Mouse (Mus musculus): Measurements from ENCODE around the gene A930009A15Rik.

A930009A15Rik gene

GRCm38 (mm10) chr10:115569712-115570491 lies at the start of gene A930009A15Rik:
Gene A930009A15Rik (plus strand): TSS chr10:115569986.
- no peak for DNase-seq (ENCODE audit: low read depth, low spot score)

- DNase-seq (ENCODE audit: low read depth, low spot score) = peak; percentile 44
These were observed 49.3 kb upstream of the A930009A15Rik start for GRCm38 (mm10) chr10:115520200-115521080.

GRCm38 (mm10) chr10:115521081-115521451 lies 48.7 kb upstream of the A930009A15Rik start:
- DNase-seq (ENCODE audit: low read depth, low spot score) = peak; percentile 26

GRCm38 (mm10) chr10:115528892-115529291 lies 40.9 kb upstream of the A930009A15Rik start:
- DNase-seq (ENCODE audit: low read depth, low spot score) = no peak

- no peak for DNase-seq (ENCODE audit: low read depth, low spot score)
These were observed 40.0 kb upstream of the A930009A15Rik start for GRCm38 (mm10) chr10:115529768-115530167.

GRCm38 (mm10) chr10:115530746-115531145 lies 39.0 kb upstream of the A930009A15Rik start:
- DNase-seq (ENCODE audit: low read depth, low spot score) = no peak

GRCm38 (mm10) chr10:115542917-115543316 lies 26.9 kb upstream of the A930009A15Rik start:
- no peak for DNase-seq (ENCODE audit: low read depth, low spot score)

GRCm38 (mm10) chr10:115550253-115550652 lies 19.5 kb upstream of the A930009A15Rik start:
- no peak for DNase-seq (ENCODE audit: low read depth, low spot score)

- DNase-seq (ENCODE audit: low read depth, low spot score) = no peak
These were observed 18.7 kb upstream of the A930009A15Rik start for GRCm38 (mm10) chr10:115551069-115551468.

GRCm38 (mm10) chr10:115553352-115554113 lies 16.3 kb upstream of the A930009A15Rik start:
- DNase-seq (ENCODE audit: low read depth, low spot score) = no peak

- DNase-seq (ENCODE audit: low read depth, low spot score) = no peak
These were observed 14.5 kb upstream of the A930009A15Rik start for GRCm38 (mm10) chr10:115555191-115555765.

GRCm38 (mm10) chr10:115556738-115557242 lies 13.0 kb upstream of the A930009A15Rik start:
- no peak for DNase-seq (ENCODE audit: low read depth, low spot score)

- DNase-seq (ENCODE audit: low read depth, low spot score) = no peak
These were observed 8.5 kb upstream of the A930009A15Rik start for GRCm38 (mm10) chr10:115561136-115561880.

- no peak for DNase-seq (ENCODE audit: low read depth, low spot score)
These were observed 6.7 kb upstream of the A930009A15Rik start for GRCm38 (mm10) chr10:115562911-115563686.

- DNase-seq (ENCODE audit: low read depth, low spot score) = no peak
These were observed 5.8 kb upstream of the A930009A15Rik start for GRCm38 (mm10) chr10:115563961-115564360.

- DNase-seq (ENCODE audit: low read depth, low spot score) = no peak
These were observed 791 bp downstream of the A930009A15Rik start for GRCm38 (mm10) chr10:115570577-115570976.

- peak; percentile 72 for DNase-seq (ENCODE audit: low read depth, low spot score)
These were observed 1.5 kb downstream of the A930009A15Rik start for GRCm38 (mm10) chr10:115571317-115571716.

- DNase-seq (ENCODE audit: low read depth, low spot score) = no peak
These were observed 2.1 kb downstream of the A930009A15Rik start for GRCm38 (mm10) chr10:115571734-115572440.

GRCm38 (mm10) chr10:115579076-115579475 lies 9.3 kb downstream of the A930009A15Rik start:
- DNase-seq (ENCODE audit: low read depth, low spot score) = no peak

Data from mesoderm, embryonic 11.5 days (tissue).